Mouse (Mus musculus) kidney, postnatal 0 days (tissue): Measurements from ENCODE around the gene Rps6kc1. TPM values are rescaled to one million over a fixed set of nuclear protein-coding genes. Genes with fewer than 3 reads are reported as not detected.

Source experiments
- ATAC-seq: fragments of 200-750 bp; cut with Nextera tagmentation; replicated peaks from 2 replicates; pipeline ENCODE4 v1.8.0; 2017; ENCODE audit warnings: low read depth, moderate number of reproducible peaks, moderate TSS enrichment, moderate library complexity; ENCODE audit not compliant: low FRiP score
- DNase-seq: peaks from one replicate; pipeline ENCODE4 v3.0.0-alpha.2; 2016; ENCODE audit warnings: low spot score
- H3K27ac ChIP-seq: fragments of 300-500 bp; sonication (generic); 2 replicates; pipeline ENCODE4 v1.5.1; 2014; ENCODE audit warnings: mild to moderate bottlenecking
- H3K27me3 ChIP-seq: fragments of 300-500 bp; sonication (generic); 2 replicates; pipeline ENCODE4 v1.6.1; 2014; ENCODE audit warnings: low read length, mixed read lengths; ENCODE audit not compliant: insufficient read depth
- H3K36me3 ChIP-seq: fragments of 300-500 bp; sonication (generic); 2 replicates; pipeline ENCODE4 v1.6.1; 2014; ENCODE audit warnings: low read length, mixed read lengths; ENCODE audit not compliant: insufficient read depth
- H3K4me1 ChIP-seq: fragments of 300-500 bp; sonication (generic); replicated peaks from 2 replicates; pipeline ENCODE4 v1.6.1; 2014; ENCODE audit warnings: antibody characterized with exemption, low read length, mixed read lengths; ENCODE audit not compliant: insufficient read depth
- H3K4me2 ChIP-seq: fragments of 300-500 bp; sonication (generic); 2 replicates; pipeline ENCODE4 v1.6.1; 2014; ENCODE audit warnings: mild to moderate bottlenecking, low read length, moderate library complexity, mixed read lengths
- H3K4me3 ChIP-seq: fragments of 300-500 bp; sonication (generic); replicated peaks from 2 replicates; pipeline ENCODE4 v1.5.1; 2014; ENCODE audit warnings: low read depth, low read length
- H3K9ac ChIP-seq: fragments of 300-500 bp; sonication (generic); 2 replicates; pipeline ENCODE4 v1.6.1; 2014; ENCODE audit warnings: low read depth, low read length
- H3K9me3 ChIP-seq: fragments of 300-500 bp; sonication (generic); replicated peaks from 2 replicates; pipeline ENCODE4 v1.6.1; 2016; ENCODE audit warnings: low read length, inconsistent platforms, mixed read lengths
- CTCF ChIP-seq: IDR thresholded peaks from 2 replicates; pipeline ENCODE4 v1.5.1; 2016; ENCODE audit warnings: antibody characterized with exemption, low read depth, mild to moderate bottlenecking, moderate library complexity
- WGBS: fragments of 180-500 bp; shearing (Covaris S2); extraction: QIAGEN DNeasy Blood & Tissue Kit; methylation state at CpG from one replicate; pipeline ENCODE4 v1.1.7; 2014; 5-methylcytosine and 5-hydroxymethylcytosine counted together
- polyA plus RNA-seq: library from polyadenylated mRNA; unstranded; fragments of >200 nt; fragmentation: Nextera tagmentation; extraction: Ambion mirVana; gene quantifications from 2 replicates; pipeline ENCODE4 v1.2.1, GENCODE M21; 2015

The Rps6kc1 gene
- polyA plus RNA-seq, 1 experiment from 2014 or later, result 10.2 TPM

DNA sequence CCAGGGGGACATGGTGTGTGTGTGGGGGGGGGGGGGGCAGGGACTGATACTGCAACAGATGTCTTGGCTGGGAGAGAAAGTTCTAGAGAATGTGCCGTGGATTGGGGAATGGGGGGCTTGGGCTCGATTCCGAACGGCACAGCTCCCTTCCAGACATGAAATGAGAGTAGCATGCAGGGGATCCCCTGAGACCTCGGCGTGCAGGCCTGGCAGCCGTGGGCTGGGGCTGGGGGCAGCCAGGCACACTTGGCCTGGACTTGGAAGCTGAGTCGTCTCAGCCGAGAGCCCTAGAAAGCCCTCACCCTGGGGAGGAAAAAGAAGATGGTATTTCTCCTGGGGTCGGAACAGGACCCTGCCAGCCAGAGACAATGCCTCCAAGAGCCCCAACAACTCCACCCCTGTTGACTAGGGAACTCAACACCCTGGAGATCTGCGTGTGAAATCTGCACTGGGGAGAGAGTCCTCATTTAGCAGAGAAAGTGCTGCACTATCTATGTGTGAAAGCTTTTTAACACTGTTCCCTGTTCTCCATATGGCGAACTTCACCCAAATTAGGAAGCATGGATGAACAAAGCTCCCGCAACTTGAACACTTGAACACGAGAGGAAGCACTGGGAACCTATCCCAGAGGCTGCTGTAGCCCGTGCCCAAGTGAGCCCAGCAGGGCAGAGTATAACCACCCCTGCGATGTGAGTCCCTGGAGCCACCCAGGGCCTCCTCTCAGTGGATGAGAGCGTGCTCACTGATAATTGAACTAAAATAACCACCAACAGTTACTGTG is 251.7 kb downstream of the Rps6kc1 start:
- ATAC-seq, result no peak
- Histone ChIP-seq H3K4me2 (no peak overlapping the region), H3K36me3 (no peaks in the 10 kb centered on the region), H3K4me3 (no peak overlapping the region), H3K9me3 (no peaks in the 10 kb centered on the region), H3K9ac (no peak overlapping the region), H3K27ac (no peak overlapping the region), H3K27me3 (no peaks in the 10 kb centered on the region), H3K4me1 (no peaks in the 10 kb centered on the region)
- WGBS, result 62% methylated on average over 17 of the region's 17 CpGs
- TF ChIP-seq CTCF, result no peak
- DNase-seq, result no peak

GRCm38 (mm10) chr1:190658266-190658665 is 253.3 kb downstream of the Rps6kc1 start:
- no peak for TF ChIP-seq CTCF
- H3K4me2 ChIP-seq, result no peak overlapping the region
- 93% methylated on average over 13 of the region's 13 CpGs for WGBS
- H3K9ac ChIP-seq, result no peak overlapping the region
- H3K4me3 ChIP-seq, result no peak overlapping the region
- no peaks in the 10 kb centered on the region for H3K9me3 ChIP-seq
- H3K4me1 ChIP-seq, result no peaks in the 10 kb centered on the region
- H3K36me3 ChIP-seq, result no peaks in the 10 kb centered on the region
- no peak for ATAC-seq
- no peaks in the 10 kb centered on the region for H3K27me3 ChIP-seq
- DNase-seq, result no peak
- H3K27ac ChIP-seq, result no peak overlapping the region

DNA sequence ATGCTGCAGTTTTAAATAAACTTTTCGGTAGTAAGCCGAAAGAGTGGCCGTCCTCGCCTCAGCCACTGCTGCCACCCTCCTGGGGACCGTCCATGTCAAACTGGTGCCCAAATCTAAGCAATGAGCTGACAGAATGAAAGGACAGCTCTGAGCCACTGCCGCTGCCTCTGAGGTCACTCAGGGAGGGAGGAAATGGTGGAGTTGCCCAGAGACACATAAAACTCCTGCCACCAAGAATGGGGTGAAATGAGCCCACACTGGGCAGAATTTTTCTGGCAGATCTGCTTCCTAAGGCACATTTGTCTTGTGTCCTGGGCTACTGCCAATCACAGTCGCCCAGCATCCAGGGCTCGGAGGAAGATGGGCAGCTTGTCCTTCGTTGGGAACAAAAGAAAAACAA is 255.5 kb downstream of the Rps6kc1 start:
- no peaks in the 10 kb centered on the region for H3K4me1 ChIP-seq
- H3K4me2 ChIP-seq, result no peak overlapping the region
- no peak for ATAC-seq
- DNase-seq, result no peak
- no peaks in the 10 kb centered on the region for H3K36me3 ChIP-seq
- no peak for TF ChIP-seq CTCF
- no peak overlapping the region for H3K4me3 ChIP-seq
- no peaks in the 10 kb centered on the region for H3K27me3 ChIP-seq
- no peaks in the 10 kb centered on the region for H3K9me3 ChIP-seq
- no peak overlapping the region for H3K27ac ChIP-seq
- H3K9ac ChIP-seq, result no peak overlapping the region
- 60% methylated on average over 9 of the region's 9 CpGs for WGBS

- H3K4me3 ChIP-seq, result no peak overlapping the region
- WGBS, result 85% methylated on average over 7 of the region's 7 CpGs
- no peak overlapping the region for H3K27ac ChIP-seq
- H3K9ac ChIP-seq, result no peak overlapping the region
- no peak for ATAC-seq
- no peaks in the 10 kb centered on the region for H3K36me3 ChIP-seq
- no peaks in the 10 kb centered on the region for H3K4me1 ChIP-seq
- no peaks in the 10 kb centered on the region for H3K9me3 ChIP-seq
- no peak overlapping the region for H3K4me2 ChIP-seq
- H3K27me3 ChIP-seq, result no peaks in the 10 kb centered on the region
- no peak for DNase-seq
- no peak for TF ChIP-seq CTCF
Observed at GRCm38 (mm10) chr1:190655651-190656050, 255.9 kb downstream of the Rps6kc1 start.

- whole genome bisulfite sequencing, result 94% methylated on average over 7 of the region's 7 CpGs
- Histone ChIP-seq H3K27ac (no peak overlapping the region), H3K9ac (no peak overlapping the region), H3K4me1 (no peaks in the 10 kb centered on the region), H3K9me3 (no peaks in the 10 kb centered on the region), H3K27me3 (no peaks in the 10 kb centered on the region), H3K36me3 (no peaks in the 10 kb centered on the region), H3K4me2 (no peak overlapping the region), H3K4me3 (no peak overlapping the region)
- TF ChIP-seq CTCF, result no peak
- no peak for ATAC-seq
- DNase-seq, result no peak
Observed at GRCm38 (mm10) chr1:190655081-190655480, 256.5 kb downstream of the Rps6kc1 start.

- no peak for ATAC-seq
- Histone ChIP-seq H3K4me1 (no peaks in the 10 kb centered on the region), H3K36me3 (no peaks in the 10 kb centered on the region), H3K27ac (no peak overlapping the region), H3K4me2 (no peak overlapping the region), H3K27me3 (no peaks in the 10 kb centered on the region), H3K9ac (no peak overlapping the region), H3K4me3 (no peak overlapping the region), H3K9me3 (no peaks in the 10 kb centered on the region)
- no peak for TF ChIP-seq CTCF
- WGBS, result 82% methylated on average over 6 of the region's 6 CpGs
- no peak for DNase-seq
Observed at GRCm38 (mm10) chr1:190654694-190655001, 256.9 kb downstream of the Rps6kc1 start.
